Mouse (Mus musculus): ENCODE measurements at regions not wholly inside any gene's neighbourhood (a gene's known extent, or its start where the extent isn't known, plus 50 kb on each side); places are given as distances from the start of the nearest gene placed in this dataset.
A peak's percentile ranks its signal among the peaks of the same experiment; 100 is the strongest.
"Not testable (repeated sequence)": the region's sequence is repeated elsewhere in the genome, so short reads cannot be mapped to it uniquely, and the experiment has no call there.

GRCm38 (mm10) chr12:119527760-119528159 is 213.7 kb downstream of the Macc1 start:
- Histone ChIP-seq H3K27me3 (no peaks in the 10 kb centered on the region), H3K27ac (no peak overlapping the region), H3K9me3 (no peaks in the 10 kb centered on the region), H3K4me3 (no peak overlapping the region), H3K4me2 (replicated peaks) (no peak overlapping the region), H3K4me1 (no peaks in the 10 kb centered on the region), H3K36me3 (no peaks in the 10 kb centered on the region), H3K9ac (no peak overlapping the region)
- 71% methylated on average over 2 of the region's 2 CpGs for WGBS
- 0 out of 2 replicates have a peak, but pooled peaks have one; percentile 24 for ATAC-seq (ENCODE audit: low FRiP score, low read depth)

- ATAC-seq (ENCODE audit: low FRiP score, low read depth); H3K9ac ChIP-seq: not testable (repeated sequence)
- 71% methylated on average over 2 of the region's 2 CpGs for WGBS
Measured at GRCm38 (mm10) chr12:119548376-119548775, 234.3 kb downstream of the Macc1 start.

GRCm38 (mm10) chr12:119576690-119577089 is 262.6 kb downstream of the Macc1 start:
- no peak overlapping the region for H3K9ac ChIP-seq
- H3K36me3 ChIP-seq: no peaks in the 10 kb centered on the region
- no peak overlapping the region for H3K27ac ChIP-seq
- no peak overlapping the region for H3K4me2 ChIP-seq (replicated peaks)
- H3K4me3 ChIP-seq: no peak overlapping the region
- 10% methylated on average over 3 of the region's 3 CpGs for WGBS
- peaks cover 5% of the 10 kb centered on the region for H3K9me3 ChIP-seq
- peaks cover 6% of the 10 kb centered on the region for H3K4me1 ChIP-seq
- no peaks in the 10 kb centered on the region for H3K27me3 ChIP-seq
- peak; percentile 90 for ATAC-seq (ENCODE audit: low FRiP score, low read depth)

More at GRCm38 (mm10) chr12:119548376-119548775, 234.3 kb downstream of the Macc1 start:
- H3K4me2 ChIP-seq (replicated peaks); H3K4me3 ChIP-seq; H3K4me1 ChIP-seq; H3K9me3 ChIP-seq; H3K27ac ChIP-seq; H3K27me3 ChIP-seq; H3K36me3 ChIP-seq: not testable (repeated sequence)

DNA sequence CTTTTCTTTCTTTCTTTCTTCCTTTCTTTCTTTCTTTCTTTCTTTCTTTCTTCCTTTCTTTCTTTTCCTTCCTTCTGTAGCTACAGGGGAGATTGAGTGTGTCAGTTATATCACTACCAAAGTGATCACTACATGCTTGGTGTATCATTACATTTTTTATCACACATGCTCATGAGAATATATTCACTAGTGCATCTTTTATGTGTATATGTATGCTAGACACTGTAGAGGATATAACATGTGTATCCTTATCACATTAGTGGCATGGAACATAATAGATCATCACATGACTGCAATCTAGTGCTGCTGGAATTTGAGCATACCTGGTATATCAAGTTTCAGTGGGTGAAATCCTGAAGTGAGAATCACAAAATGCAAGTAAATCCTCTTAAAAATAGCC is 263.2 kb downstream of the Macc1 start:
- Histone ChIP-seq H3K4me3 (no peak overlapping the region), H3K27me3 (no peaks in the 10 kb centered on the region), H3K9ac (no peak overlapping the region), H3K4me2 (replicated peaks) (no peak overlapping the region), H3K9me3 (no peaks in the 10 kb centered on the region), H3K4me1 (peaks cover 6% of the 10 kb centered on the region), H3K36me3 (no peaks in the 10 kb centered on the region), H3K27ac (no peak overlapping the region)
- no peak for ATAC-seq (ENCODE audit: low FRiP score, low read depth)

GRCm38 (mm10) chr12:119601361-119601760 is 287.3 kb downstream of the Macc1 start:
- Histone ChIP-seq H3K27ac (no peak overlapping the region), H3K36me3 (no peaks in the 10 kb centered on the region), H3K4me3 (no peak overlapping the region), H3K9ac (no peak overlapping the region), H3K9me3 (no peaks in the 10 kb centered on the region), H3K27me3 (no peaks in the 10 kb centered on the region), H3K4me2 (replicated peaks) (no peak overlapping the region), H3K4me1 (no peaks in the 10 kb centered on the region)
- no peak for ATAC-seq (ENCODE audit: low FRiP score, low read depth)

GRCm38 (mm10) chr12:119624238-119624637 is 310.2 kb downstream of the Macc1 start:
- no peak overlapping the region for H3K4me2 ChIP-seq (replicated peaks)
- H3K9me3 ChIP-seq: no peaks in the 10 kb centered on the region
- 71% methylated on average over 1 of the region's 1 CpGs for WGBS
- no peak overlapping the region for H3K27ac ChIP-seq
- ATAC-seq (ENCODE audit: low FRiP score, low read depth): no peak
- no peaks in the 10 kb centered on the region for H3K27me3 ChIP-seq
- no peaks in the 10 kb centered on the region for H3K4me1 ChIP-seq
- H3K36me3 ChIP-seq: no peaks in the 10 kb centered on the region
- H3K4me3 ChIP-seq: no peak overlapping the region
- no peak overlapping the region for H3K9ac ChIP-seq

- Histone ChIP-seq H3K4me3 (no peak overlapping the region), H3K4me2 (replicated peaks) (no peak overlapping the region), H3K9me3 (no peaks in the 10 kb centered on the region), H3K27me3 (no peaks in the 10 kb centered on the region), H3K4me1 (no peaks in the 10 kb centered on the region), H3K27ac (no peak overlapping the region), H3K36me3 (no peaks in the 10 kb centered on the region), H3K9ac (no peak overlapping the region)
- ATAC-seq (ENCODE audit: low FRiP score, low read depth): no peak
- 77% methylated on average over 2 of the region's 2 CpGs for WGBS
Measured at GRCm38 (mm10) chr12:119655366-119655765, 290.3 kb upstream of the Tmem196 start.
